Mouse (Mus musculus) gastrocnemius, adult 2 months (tissue): Measurements from ENCODE around the gene Srd5a1. TPM values are rescaled to one million over a fixed set of nuclear protein-coding genes. Genes with fewer than 3 reads are reported as not detected.
A peak's percentile ranks its signal among the peaks of the same experiment; 100 is the strongest.

Experiments used
- DNase-seq: peaks from one replicate; pipeline ENCODE4 v3.0.0; 2022
- H3K27ac ChIP-seq: fragments of 200-600 bp; 2 replicates; pipeline ENCODE4 v1.8.1; 2022; ENCODE audit warnings: mild to moderate bottlenecking
- H3K4me3 ChIP-seq: fragments of 200-600 bp; 2 replicates; pipeline ENCODE4 v1.8.1; 2022; ENCODE audit warnings: mild to moderate bottlenecking, moderate library complexity
- CTCF ChIP-seq: fragments of 200-600 bp; IDR thresholded peaks from 2 replicates; pipeline ENCODE4 v1.8.1; 2022; ENCODE audit warnings: antibody characterized with exemption, mild to moderate bottlenecking, moderate library complexity
- intact Hi-C: fragments of 180-260 bp; cut with DNase I; formaldehyde crosslinking; loops from one replicate; pipeline ENCODE4 v1.15.1; 2025
- total RNA-seq, 2 experiments: library from RNA; stranded (reverse); gene quantifications; 2 replicates each; pipeline ENCODE4 v1.2.3; 2021

Srd5a1 gene
- total RNA-seq, 2 experiments from 2014 or later: 0.33 TPM; not detected in 1

GRCm38 (mm10) chr13:69542571-69543352 lies 68.5 kb downstream of the Srd5a1 start:
- Histone ChIP-seq H3K27ac (peak overlapping the region; percentile 91), H3K4me3 (peak overlapping the region; percentile 35)
- no peak for TF ChIP-seq CTCF
- intact Hi-C loops: no loop called here
- DNase-seq: peak; percentile 86

GRCm38 (mm10) chr13:69541776-69542175 lies 69.5 kb downstream of the Srd5a1 start:
- intact Hi-C loops: no loop called here
- TF ChIP-seq CTCF: no peak
- DNase-seq: peak; percentile 48
- Histone ChIP-seq H3K27ac (peak overlapping the region; percentile 91), H3K4me3 (peak overlapping the region; percentile 60)

GRCm38 (mm10) chr13:69541209-69541608 lies 70.0 kb downstream of the Srd5a1 start:
- TF ChIP-seq CTCF: no peak
- DNase-seq: peak; percentile 80
- intact Hi-C loops: no loop called here
- peak overlapping the region; percentile 91 for H3K27ac ChIP-seq
- peak overlapping the region; percentile 60 for H3K4me3 ChIP-seq

- DNase-seq: peak; percentile 71
- intact Hi-C loops: no loop called here
- TF ChIP-seq CTCF: no peak
- H3K4me3 ChIP-seq: no peak overlapping the region
- H3K27ac ChIP-seq: peak overlapping the region; percentile 59
Observed at GRCm38 (mm10) chr13:69538327-69538726, 72.9 kb downstream of the Srd5a1 start.

GRCm38 (mm10) chr13:69537366-69537765 lies 73.9 kb downstream of the Srd5a1 start:
- Histone ChIP-seq H3K4me3 (no peak overlapping the region; the same call in none of the 2 replicates), H3K27ac (peak overlapping the region; percentile 59)
- TF ChIP-seq CTCF: no peak
- intact Hi-C loops: no loop called here
- DNase-seq: peak; percentile 62

- intact Hi-C loops: no loop called here
- peak overlapping the region; percentile 93 for H3K4me3 ChIP-seq
- no peak for TF ChIP-seq CTCF
- no peak for DNase-seq
- H3K27ac ChIP-seq: peak overlapping the region; percentile 99
Observed at GRCm38 (mm10) chr13:69536021-69536420, 75.2 kb downstream of the Srd5a1 start.

GRCm38 (mm10) chr13:69534654-69535551 lies 76.3 kb downstream of the Srd5a1 start:
- Histone ChIP-seq H3K4me3 (peak overlapping the region; percentile 93), H3K27ac (peak overlapping the region; percentile 99)
- DNase-seq: peak; percentile 100
- no peak for TF ChIP-seq CTCF
- intact Hi-C loops: no loop called here

GRCm38 (mm10) chr13:69534334-69534653 lies 76.9 kb downstream of the Srd5a1 start, which contains the start of gene Tent4a:
Gene Tent4a, minus strand, starts transcription at chr13:69534617.
- Histone ChIP-seq H3K4me3 (peak within 1 kb of the TSS; percentile 93), H3K27ac (peak within 1 kb of the TSS; percentile 99)
- intact Hi-C loops: no loop called here
- TF ChIP-seq CTCF: no peak
- DNase-seq: no peak

GRCm38 (mm10) chr13:69533405-69534333 lies 77.6 kb downstream of the Srd5a1 start, which contains the start of gene Nsun2:
Gene Nsun2, plus strand, starts transcription at chr13:69533746.
- no peak for TF ChIP-seq CTCF
- Histone ChIP-seq H3K4me3 (peak within 1 kb of the TSS; percentile 93), H3K27ac (peak within 1 kb of the TSS; percentile 99)
- intact Hi-C loops: no loop called here
- DNase-seq: peak; percentile 80

GRCm38 (mm10) chr13:69532893-69533404 lies 78.3 kb downstream of the Srd5a1 start:
- Histone ChIP-seq H3K27ac (peak overlapping the region; percentile 89), H3K4me3 (peak overlapping the region; percentile 93)
- DNase-seq: no peak
- TF ChIP-seq CTCF: no peak
- intact Hi-C loops: no loop called here

GRCm38 (mm10) chr13:69532101-69532892 lies 78.9 kb downstream of the Srd5a1 start:
- peak overlapping the region; percentile 89 for H3K27ac ChIP-seq
- intact Hi-C loops: no loop called here
- DNase-seq: no peak
- no peak for TF ChIP-seq CTCF
- peak overlapping the region; percentile 93 for H3K4me3 ChIP-seq
